Mouse (Mus musculus): ENCODE data around the gene Slc46a2. TPM values are rescaled to one million over a fixed set of nuclear protein-coding genes. Genes with fewer than 3 reads are reported as not detected.

Gene Slc46a2
- polyA plus RNA-seq, 1 experiment from 2014 or later: not detected

DNA sequence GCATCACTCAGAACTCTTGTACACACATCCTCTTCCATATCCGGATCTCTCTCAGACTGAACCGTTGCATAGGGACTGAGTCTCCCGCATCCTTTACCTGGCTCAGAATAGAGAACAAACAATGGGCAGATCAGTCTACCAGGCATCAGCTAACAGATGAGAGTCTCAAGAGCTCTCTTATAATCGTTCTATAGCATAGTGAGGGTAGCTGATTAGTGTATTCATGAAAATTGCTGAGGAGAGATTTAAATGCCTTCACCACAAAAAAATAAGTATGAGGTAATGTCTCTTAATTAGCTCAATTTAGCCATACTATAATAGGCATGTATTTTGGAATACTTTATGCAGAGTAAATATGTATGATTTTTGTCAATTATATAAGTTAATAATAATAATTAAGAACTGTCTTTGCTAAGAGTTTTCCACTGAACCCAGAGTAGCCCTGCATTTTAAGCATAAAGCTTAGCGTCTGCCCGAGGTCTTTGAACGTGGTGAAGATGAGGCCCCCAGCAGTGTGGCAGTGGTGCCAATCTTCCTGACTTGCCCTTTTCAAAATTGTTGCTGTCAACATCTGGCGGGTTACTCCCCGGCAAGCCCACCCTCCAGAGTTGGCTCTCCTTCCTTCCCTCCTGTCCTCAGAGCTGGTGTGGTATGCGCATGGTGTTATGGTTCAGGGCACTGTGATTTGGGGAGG, 23.0 kb downstream of the Slc46a2 start:
- no peak for TF ChIP-seq CTCF (IDR thresholded peaks at IDR 0.05)
- ATAC-seq (no peak), DNase-seq (ENCODE audit: low read depth, low spot score) (no peak)
- ChIA-PET POLR2A (no interaction called here), CTCF (interaction anchor here (1.5 to 1.6 kb wide), 2 partner anchors 12 to 16 kb away, joined by 4 read pairs; no protein-coding TSS in a partner anchor)
- in situ Hi-C loops (cut with MboI; ENCODE audit: low pct_unique_long_range_greater_than_20kb): no loop called here
- H3K27me3 ChIP-seq: no peaks in the 10 kb centered on the region

DNA sequence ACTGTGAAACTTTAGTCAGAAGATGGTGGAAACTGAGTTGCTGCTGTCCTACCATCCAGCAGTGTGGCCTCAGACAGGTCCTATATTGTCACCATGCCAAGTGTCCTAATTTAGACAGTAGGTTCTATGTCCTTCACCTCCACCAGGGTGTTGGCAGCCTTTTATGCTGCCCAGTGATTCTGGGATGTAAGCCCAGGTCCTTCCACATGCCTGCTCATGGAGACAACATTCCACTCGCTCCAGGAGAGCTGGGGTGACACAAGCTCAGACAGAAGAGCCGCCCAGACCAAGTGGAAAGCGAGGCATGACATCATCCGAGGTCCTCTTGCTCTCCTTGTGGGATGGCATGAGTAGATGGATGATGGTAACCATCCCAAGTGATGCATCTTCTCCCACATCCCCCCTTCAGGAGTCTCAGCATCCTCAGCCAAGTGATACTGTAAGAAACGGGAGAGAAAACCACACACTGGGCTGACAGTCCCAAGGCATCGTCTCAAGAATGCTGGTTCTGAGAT, 24.7 kb downstream of the Slc46a2 start:
- no peaks in the 10 kb centered on the region for H3K27me3 ChIP-seq
- in situ Hi-C loops (cut with MboI; ENCODE audit: low pct_unique_long_range_greater_than_20kb): no loop called here
- ATAC-seq: no peak
- ChIA-PET POLR2A (no interaction called here), CTCF (no interaction called here)
- DNase-seq (ENCODE audit: low read depth, low spot score): no peak
- TF ChIP-seq CTCF (IDR thresholded peaks at IDR 0.05): no peak

DNA sequence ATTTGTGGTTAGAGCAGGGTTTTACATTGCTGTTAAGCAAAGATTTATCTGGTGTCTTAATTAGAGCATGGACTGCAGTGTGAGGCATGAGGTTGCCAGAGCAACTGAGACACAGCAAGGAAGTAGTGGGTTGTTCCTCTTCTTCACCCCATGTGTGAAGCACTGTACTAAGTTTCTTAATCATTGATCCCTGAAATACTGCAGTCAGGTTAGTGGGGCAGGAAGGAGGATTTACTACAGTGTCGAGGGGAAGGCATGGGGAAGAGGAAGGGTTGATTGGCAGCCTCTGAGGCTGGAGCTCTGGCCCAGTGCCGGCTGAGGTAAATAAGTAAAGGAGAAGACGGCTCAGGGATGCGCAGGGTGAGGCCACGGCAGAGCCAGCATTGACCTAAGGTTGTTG, 26.8 kb downstream of the Slc46a2 start:
- in situ Hi-C loops (cut with MboI; ENCODE audit: low pct_unique_long_range_greater_than_20kb): no loop called here
- CTCF ChIA-PET: no interaction called here

DNA sequence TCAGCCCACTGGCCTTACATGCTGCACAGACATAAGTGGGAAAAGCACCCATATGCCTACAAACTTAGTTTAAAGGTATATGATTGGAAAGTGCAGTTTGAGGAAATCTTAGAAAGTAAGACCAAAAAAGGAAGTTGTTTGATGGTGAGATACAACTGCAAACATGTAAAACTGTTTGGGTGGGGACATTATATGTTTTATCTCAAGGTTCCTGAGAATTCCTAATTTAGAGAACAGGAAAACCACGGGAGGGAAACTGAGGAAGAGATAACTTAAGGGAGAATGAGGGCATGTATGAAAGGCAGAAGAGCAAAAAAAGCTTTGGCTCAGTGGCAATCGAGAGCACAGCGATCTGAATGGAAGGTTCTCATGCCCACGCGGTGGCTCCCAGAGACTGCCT, 27.8 kb downstream of the Slc46a2 start:
- in situ Hi-C loops (cut with MboI; ENCODE audit: low pct_unique_long_range_greater_than_20kb): no loop called here
- POLR2A ChIA-PET: no interaction called here

More for the DNA sequence above, 26.8 kb downstream of the Slc46a2 start:
- POLR2A ChIA-PET: no interaction called here
- ATAC-seq (no peak), DNase-seq (ENCODE audit: low read depth, low spot score) (no peak)
- TF ChIP-seq CTCF (IDR thresholded peaks at IDR 0.05): no peak
- H3K27me3 ChIP-seq: no peaks in the 10 kb centered on the region

DNA sequence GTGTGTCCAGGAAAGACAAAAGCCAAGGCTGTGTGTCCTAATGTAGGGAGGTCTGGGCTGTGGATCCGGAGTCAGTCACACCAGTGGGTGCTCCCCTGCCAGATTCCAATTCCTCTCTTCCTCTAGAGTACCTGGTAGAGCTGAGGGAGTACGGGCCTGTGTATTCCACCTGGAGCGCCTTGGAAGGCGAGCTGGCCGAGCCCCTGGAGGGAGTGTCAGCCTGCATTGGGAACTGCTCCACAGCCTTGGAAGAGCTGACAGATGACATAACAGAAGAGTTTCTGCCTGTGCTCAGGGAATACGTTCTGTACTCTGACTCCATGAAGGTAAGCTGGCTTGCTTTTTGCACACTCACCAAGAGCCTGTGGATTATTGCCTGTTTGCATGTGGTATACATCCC, 28.6 kb downstream of the Slc46a2 start:
- no peak for ATAC-seq
- no peak for TF ChIP-seq CTCF (IDR thresholded peaks at IDR 0.05)
- ChIA-PET POLR2A (no interaction called here), CTCF (no interaction called here)
- DNase-seq (ENCODE audit: low read depth, low spot score): no peak
- H3K27me3 ChIP-seq: no peaks in the 10 kb centered on the region
- in situ Hi-C loops (cut with MboI; ENCODE audit: low pct_unique_long_range_greater_than_20kb): no loop called here

More for the DNA sequence above, 27.8 kb downstream of the Slc46a2 start:
- no peak for TF ChIP-seq CTCF (IDR thresholded peaks at IDR 0.05)
- ATAC-seq (no peak), DNase-seq (ENCODE audit: low read depth, low spot score) (no peak)
- H3K27me3 ChIP-seq: no peaks in the 10 kb centered on the region
- CTCF ChIA-PET: no interaction called here

DNA sequence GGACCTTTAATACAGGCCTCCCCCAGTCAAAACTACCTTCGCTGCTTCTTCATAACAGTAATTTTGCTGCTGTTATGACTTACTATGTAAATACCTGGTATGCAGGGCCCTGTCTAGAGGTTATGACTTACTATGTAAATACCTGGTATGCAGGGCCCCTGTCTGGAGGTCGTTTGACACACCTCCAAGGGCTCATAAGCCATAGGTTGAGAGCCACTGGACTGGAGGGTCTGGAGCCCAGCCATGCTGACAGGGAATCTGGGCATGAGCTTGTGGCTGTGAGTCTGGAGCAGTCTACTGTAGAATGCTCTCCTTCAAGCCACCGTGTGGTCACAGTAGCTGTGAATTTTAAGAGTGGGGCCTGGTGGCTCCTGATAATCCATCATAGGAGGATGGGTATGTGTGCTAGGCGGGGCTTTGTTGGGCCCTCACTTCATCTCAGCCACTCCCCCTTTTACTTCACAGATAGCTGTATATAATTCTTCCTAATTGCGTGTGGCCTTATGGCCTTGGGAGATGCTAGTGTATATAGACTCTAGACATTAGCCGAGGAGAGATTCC, 30.6 kb downstream of the Slc46a2 start:
- no peak for DNase-seq (ENCODE audit: low read depth, low spot score)
- in situ Hi-C loops (cut with MboI; ENCODE audit: low pct_unique_long_range_greater_than_20kb): no loop called here
- no peaks in the 10 kb centered on the region for H3K27me3 ChIP-seq
- no peak for ATAC-seq
- CTCF ChIA-PET: no interaction called here
- TF ChIP-seq CTCF (IDR thresholded peaks at IDR 0.05): no peak
- POLR2A ChIA-PET: no interaction called here

DNA sequence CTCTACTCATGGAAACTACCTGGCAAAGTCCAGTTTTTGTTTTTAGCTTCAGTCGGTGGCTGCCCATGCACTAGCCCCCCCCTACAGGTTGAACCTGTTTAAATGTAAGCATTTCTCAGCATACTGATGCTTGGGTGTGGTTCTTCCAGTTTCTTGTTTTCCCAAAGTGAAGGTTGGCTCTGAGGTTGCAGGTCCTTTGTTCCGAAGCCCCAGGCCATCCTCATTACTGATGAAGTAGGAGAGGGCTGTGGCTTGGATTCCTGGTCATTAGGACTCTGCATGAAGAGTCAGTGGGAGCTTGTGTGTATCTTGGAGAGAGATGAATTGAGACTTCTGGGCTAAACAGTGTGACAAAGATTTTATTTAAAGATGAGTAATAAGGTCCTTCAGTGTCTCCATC, 33.6 kb downstream of the Slc46a2 start:
- ChIA-PET CTCF (no interaction called here), POLR2A (no interaction called here)
- ATAC-seq (no peak), DNase-seq (ENCODE audit: low read depth, low spot score) (no peak)
- no peaks in the 10 kb centered on the region for H3K27me3 ChIP-seq
- in situ Hi-C loops (cut with MboI; ENCODE audit: low pct_unique_long_range_greater_than_20kb): no loop called here
- no peak for TF ChIP-seq CTCF (IDR thresholded peaks at IDR 0.05)

DNA sequence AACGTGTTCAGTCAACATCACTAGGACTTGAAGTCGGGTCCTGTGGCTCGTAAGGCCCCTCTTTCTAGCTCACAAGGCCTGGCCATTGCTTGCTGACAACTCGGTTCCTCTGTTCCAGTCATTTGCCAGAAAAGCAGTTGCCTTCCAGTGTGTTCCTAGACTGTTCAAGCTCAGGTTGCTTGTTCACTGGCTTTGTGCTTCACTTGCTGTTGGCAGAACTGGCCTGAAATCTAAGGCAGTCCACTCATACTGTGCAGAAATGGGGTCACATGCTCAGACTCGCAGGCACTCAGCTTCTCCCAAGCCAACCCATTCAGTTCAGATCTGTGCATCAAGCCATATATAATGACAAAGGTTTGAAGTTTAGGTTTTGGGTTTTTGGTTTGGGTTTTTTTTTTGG, 34.1 kb downstream of the Slc46a2 start:
- CTCF ChIA-PET: interaction anchor here (1.1 kb wide), 1 partner anchor 11 kb away, joined by 4 read pairs; no protein-coding TSS in a partner anchor
- POLR2A ChIA-PET: no interaction called here
- no peaks in the 10 kb centered on the region for H3K27me3 ChIP-seq
- no peak for TF ChIP-seq CTCF (IDR thresholded peaks at IDR 0.05)
- in situ Hi-C loops (cut with MboI; ENCODE audit: low pct_unique_long_range_greater_than_20kb): no loop called here
- ATAC-seq: no peak
- DNase-seq (ENCODE audit: low read depth, low spot score): no peak

DNA sequence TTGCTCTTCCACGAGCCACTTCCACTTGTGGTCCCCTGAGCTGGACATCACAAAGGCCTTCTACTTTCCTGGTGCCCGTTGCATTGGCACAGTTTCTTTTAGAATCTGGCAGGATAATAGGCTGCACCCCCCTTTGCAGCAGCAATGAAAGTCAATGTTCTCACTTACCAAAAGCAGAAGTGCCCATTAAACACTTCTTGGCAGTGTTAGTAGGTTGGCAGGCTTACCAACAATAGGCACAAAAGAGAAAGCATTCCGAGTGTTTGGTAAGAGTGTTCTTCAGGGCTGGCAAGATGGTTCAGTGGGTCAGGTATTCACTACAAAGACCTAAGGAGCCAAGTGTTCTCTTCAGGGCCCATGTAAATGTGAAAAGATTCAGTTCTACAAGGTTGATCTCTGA, 35.4 kb downstream of the Slc46a2 start:
- no peaks in the 10 kb centered on the region for H3K27me3 ChIP-seq
- ATAC-seq (no peak), DNase-seq (ENCODE audit: low read depth, low spot score) (no peak)
- in situ Hi-C loops (cut with MboI; ENCODE audit: low pct_unique_long_range_greater_than_20kb): loop anchor here (5.0 to 10.0 kb wide), 2 partner anchors 48 to 125 kb away; no protein-coding TSS in a partner anchor
- no peak for TF ChIP-seq CTCF (IDR thresholded peaks at IDR 0.05)
- ChIA-PET CTCF (no interaction called here), POLR2A (no interaction called here)

DNA sequence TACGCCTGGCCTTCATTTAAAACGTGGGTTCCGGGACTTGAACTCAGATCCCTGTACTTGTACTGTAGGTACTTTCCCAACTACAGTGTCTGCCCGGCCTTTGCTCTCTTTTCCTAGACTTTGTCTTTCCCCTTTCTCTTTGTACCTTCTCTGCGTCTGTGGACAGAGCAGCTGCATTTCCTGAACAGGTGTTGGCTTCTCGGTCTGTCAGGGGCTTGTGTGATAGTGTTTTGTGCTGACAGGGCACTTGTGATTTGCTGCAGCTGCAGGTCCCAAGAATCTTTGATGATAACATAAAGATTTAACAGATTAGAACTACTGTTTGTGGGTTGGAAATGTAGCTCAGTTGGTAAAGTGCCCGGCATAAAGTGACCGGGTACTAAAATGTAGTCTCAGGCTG, 36.3 kb downstream of the Slc46a2 start:
- no peak for TF ChIP-seq CTCF (IDR thresholded peaks at IDR 0.05)
- in situ Hi-C loops (cut with MboI; ENCODE audit: low pct_unique_long_range_greater_than_20kb): loop anchor here (5.0 to 10.0 kb wide), 2 partner anchors 49 to 126 kb away; no protein-coding TSS in a partner anchor
- no peak for ATAC-seq
- DNase-seq (ENCODE audit: low read depth, low spot score): no peak
- no peaks in the 10 kb centered on the region for H3K27me3 ChIP-seq
- ChIA-PET POLR2A (no interaction called here), CTCF (no interaction called here)

DNA sequence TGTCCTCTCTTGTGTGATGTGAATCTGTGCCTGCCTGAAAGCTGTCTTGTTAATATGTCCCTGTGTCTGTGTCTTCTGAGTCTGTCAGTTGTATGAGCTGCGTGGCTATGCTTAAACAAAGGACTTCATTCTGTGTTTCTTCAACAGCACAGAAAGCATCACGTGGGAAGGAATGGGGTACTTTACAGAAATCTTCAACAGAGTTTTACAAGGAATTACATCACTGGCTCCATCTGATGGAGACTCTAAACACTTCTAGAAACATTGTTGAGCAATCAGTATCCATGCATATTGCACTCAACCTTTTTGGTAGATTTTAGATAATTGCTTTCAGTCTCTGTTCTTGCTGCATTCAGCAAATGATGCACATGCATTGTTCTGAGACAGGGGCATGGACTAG, 37.8 kb downstream of the Slc46a2 start:
- ChIA-PET POLR2A (no interaction called here), CTCF (interaction anchor here (1.8 kb wide), 1 partner anchor 14 kb away, joined by 4 read pairs; no protein-coding TSS in a partner anchor)

More for the DNA sequence above, 37.8 kb downstream of the Slc46a2 start:
- DNase-seq (ENCODE audit: low read depth, low spot score) (no peak), ATAC-seq (no peak)
- H3K27me3 ChIP-seq: no peaks in the 10 kb centered on the region
- no peak for TF ChIP-seq CTCF (IDR thresholded peaks at IDR 0.05)
- in situ Hi-C loops (cut with MboI; ENCODE audit: low pct_unique_long_range_greater_than_20kb): loop anchor here (5.0 to 10.0 kb wide), 2 partner anchors 50 to 128 kb away; no protein-coding TSS in a partner anchor

All from Patski (cell line).